In genomic region chr6:33503381-33503780, GRCm38 (mm10) we compare ENCODE assay signal across 1 mouse cellular context.
TF ChIP-seq lines count a peak whose summit lies in the region.

No protein-coding gene starts in this region.

TF ChIP-seq in CH12.LX, 34 proteins besides CTCF, POLR2A, EP300 and RAD21 (continued from another document):
- no peak for TF ChIP-seq HCFC1 (IDR thresholded peaks at IDR 0.05; ENCODE audit: low read depth, low read length)
